Mouse (Mus musculus): ENCODE measurements around the gene C1qtnf1. TPM values are rescaled to one million over a fixed set of nuclear protein-coding genes. Genes with fewer than 3 reads are reported as not detected.

The C1qtnf1 gene
- polyA plus RNA-seq, 1 experiment from 2014 or later, result 3.5 TPM

DNA sequence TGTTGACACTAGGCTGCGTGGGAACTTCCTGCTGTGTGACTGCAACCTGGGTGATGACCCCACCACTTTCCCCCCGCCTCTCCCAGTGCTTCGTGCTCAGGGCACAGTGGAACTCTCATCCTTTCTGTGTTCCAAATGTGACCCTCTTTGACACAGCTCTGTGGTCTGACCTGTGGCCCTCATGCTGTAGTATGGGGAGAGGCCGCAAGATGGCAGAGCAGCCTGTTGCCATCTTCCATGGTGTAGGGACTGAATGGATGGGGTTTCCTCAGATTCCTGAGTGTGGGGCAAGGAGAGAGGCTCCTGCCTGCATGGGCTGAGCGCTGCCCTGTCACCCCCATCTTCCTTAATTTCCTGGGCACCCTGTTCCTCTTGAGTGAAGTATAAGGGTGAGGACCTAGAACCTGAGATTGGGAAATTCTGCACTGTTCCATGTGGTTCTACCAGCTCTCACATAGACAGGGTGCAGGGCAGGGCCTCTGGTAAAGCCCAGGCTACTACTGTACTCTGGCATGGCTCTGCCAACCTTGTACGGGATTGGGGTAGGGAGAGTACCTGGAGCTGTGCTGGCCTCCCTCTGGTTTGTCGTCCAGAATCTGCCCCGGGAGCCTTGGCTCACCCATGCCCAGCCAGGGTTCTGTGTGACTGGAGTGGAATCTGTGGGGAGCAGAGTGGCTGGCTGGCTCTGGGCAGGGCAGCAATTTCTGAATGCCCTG is 60.3 kb downstream of the C1qtnf1 start:
- H3K9ac ChIP-seq (ENCODE audit: low read length), result no peak overlapping the region
- no peaks in the 10 kb centered on the region for H3K27me3 ChIP-seq (ENCODE audit: control insufficient read depth, insufficient read depth, low read length)
- H3K4me3 ChIP-seq (ENCODE audit: low read depth, low read length), result no peak overlapping the region
- no peak for DNase-seq (ENCODE audit: low spot score)
- peaks cover 10% of the 10 kb centered on the region; the same call in 1 of the 2 replicates for H3K4me1 ChIP-seq (ENCODE audit: control insufficient read depth, insufficient read depth, low read length)
- ATAC-seq (ENCODE audit: insufficient number of reproducible peaks, low FRiP score, low TSS enrichment, low read depth), result no peak
- WGBS, result 73% methylated on average over 8 of the region's 8 CpGs
- no peak overlapping the region for H3K27ac ChIP-seq (replicated peaks; ENCODE audit: low read depth, low read length)
- no peak overlapping the region for H3K4me2 ChIP-seq (ENCODE audit: low read depth, severe bottlenecking)
- no peaks in the 10 kb centered on the region for H3K9me3 ChIP-seq (ENCODE audit: control insufficient read depth, low read length)
- H3K36me3 ChIP-seq (ENCODE audit: control insufficient read depth, insufficient read depth, low read length), result no peaks in the 10 kb centered on the region; the same call in 1 of the 2 replicates

DNA sequence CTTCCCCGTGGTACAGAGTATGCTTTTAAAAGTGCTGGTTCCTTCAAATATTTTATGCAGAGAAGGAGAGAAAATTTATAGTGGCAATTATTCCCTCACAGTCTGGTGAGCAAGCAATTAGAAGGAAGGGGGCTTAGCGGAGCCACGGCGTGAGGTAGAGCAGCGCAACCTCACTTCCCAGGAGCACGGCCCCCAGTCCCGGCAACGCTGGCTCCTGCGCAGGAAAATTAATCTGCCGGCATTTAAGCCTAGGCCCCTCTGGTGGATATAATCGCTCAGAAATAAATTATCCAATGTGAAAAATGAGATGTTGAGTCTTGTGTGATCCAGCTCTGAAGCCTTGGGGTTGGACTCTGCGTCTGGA is 60.9 kb downstream of the C1qtnf1 start:
- no peaks in the 10 kb centered on the region; the same call in 1 of the 2 replicates for H3K36me3 ChIP-seq (ENCODE audit: control insufficient read depth, insufficient read depth, low read length)
- no peaks in the 10 kb centered on the region for H3K9me3 ChIP-seq (ENCODE audit: control insufficient read depth, low read length)
- H3K9ac ChIP-seq (ENCODE audit: low read length), result no peak overlapping the region
- DNase-seq (ENCODE audit: low spot score) (no peak), ATAC-seq (ENCODE audit: insufficient number of reproducible peaks, low FRiP score, low TSS enrichment, low read depth) (no peak)
- H3K4me2 ChIP-seq (ENCODE audit: low read depth, severe bottlenecking), result no peak overlapping the region
- H3K4me3 ChIP-seq (ENCODE audit: low read depth, low read length), result no peak overlapping the region
- WGBS, result 64% methylated on average over 12 of the region's 12 CpGs
- no peak overlapping the region for H3K27ac ChIP-seq (replicated peaks; ENCODE audit: low read depth, low read length)
- peaks cover 10% of the 10 kb centered on the region; the same call in 1 of the 2 replicates for H3K4me1 ChIP-seq (ENCODE audit: control insufficient read depth, insufficient read depth, low read length)
- H3K27me3 ChIP-seq (ENCODE audit: control insufficient read depth, insufficient read depth, low read length), result no peaks in the 10 kb centered on the region

DNA sequence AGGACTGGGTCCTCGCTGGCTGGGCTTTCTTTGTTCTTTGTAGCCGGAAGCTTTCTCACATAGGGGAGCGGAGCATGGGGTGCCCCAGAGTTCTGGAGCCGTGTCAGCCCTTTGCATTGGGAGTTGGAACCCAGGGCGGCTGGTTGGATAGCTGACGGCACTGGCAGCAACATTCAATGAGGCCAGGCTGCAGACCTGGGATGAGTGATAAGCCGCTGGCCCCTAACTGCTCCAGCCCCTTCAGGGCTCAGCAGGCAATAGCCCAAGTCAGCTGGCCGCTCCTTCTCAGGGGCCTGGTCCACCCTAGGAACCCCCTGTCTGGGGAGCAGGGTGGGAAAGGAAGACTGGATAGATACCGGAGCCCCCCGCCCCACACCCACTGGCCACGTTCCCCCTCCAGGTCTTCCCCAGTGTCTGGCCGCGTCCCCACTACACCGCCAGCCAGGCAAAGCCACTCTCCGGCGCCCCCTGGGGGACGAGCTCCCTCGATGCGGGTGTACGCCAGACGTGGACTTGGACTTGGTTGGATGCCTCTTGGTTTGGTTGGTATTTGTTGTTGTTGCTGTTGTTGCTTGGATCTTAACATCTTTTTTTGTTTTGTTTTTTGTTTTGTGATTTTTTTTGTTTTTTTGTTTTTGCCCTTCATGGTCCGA is 62.7 kb downstream of the C1qtnf1 start:
- WGBS, result 20% methylated on average over 22 of the region's 22 CpGs
- ATAC-seq (ENCODE audit: insufficient number of reproducible peaks, low FRiP score, low TSS enrichment, low read depth), result no peak
- H3K9me3 ChIP-seq (ENCODE audit: control insufficient read depth, low read length), result no peaks in the 10 kb centered on the region
- H3K27me3 ChIP-seq (ENCODE audit: control insufficient read depth, insufficient read depth, low read length), result no peaks in the 10 kb centered on the region
- H3K4me3 ChIP-seq (ENCODE audit: low read depth, low read length), result no peak overlapping the region
- DNase-seq (ENCODE audit: low spot score), result peak; percentile 91
- no peak overlapping the region for H3K27ac ChIP-seq (replicated peaks; ENCODE audit: low read depth, low read length)
- H3K4me2 ChIP-seq (ENCODE audit: low read depth, severe bottlenecking), result peak overlapping the region; percentile 24; the same call in 1 of the 2 replicates
- H3K9ac ChIP-seq (ENCODE audit: low read length), result peak overlapping the region; percentile 24; the same call in 1 of the 2 replicates
- H3K4me1 ChIP-seq (ENCODE audit: control insufficient read depth, insufficient read depth, low read length), result peaks cover 13% of the 10 kb centered on the region; the same call in 1 of the 2 replicates
- H3K36me3 ChIP-seq (ENCODE audit: control insufficient read depth, insufficient read depth, low read length), result no peaks in the 10 kb centered on the region; the same call in 1 of the 2 replicates

DNA sequence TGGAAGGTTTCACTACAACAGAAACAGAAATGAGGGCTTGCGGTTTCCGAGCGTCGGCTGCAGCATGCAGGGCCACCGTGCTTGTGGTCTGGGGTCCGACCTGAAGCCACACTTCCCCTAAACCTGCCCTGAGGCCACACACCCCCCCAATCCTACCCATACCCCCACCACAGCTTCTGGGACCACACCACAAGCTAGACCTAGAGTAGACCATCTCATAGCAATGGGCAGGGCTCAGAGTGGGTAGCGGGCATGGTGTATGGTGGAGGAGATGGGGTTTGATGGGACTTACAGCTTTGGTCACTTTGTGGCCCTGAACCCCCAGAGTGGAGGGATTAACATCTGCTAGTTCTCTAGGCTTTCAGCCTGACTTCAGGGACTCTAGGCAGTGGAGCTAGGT is 63.2 kb downstream of the C1qtnf1 start:
- Histone ChIP-seq H3K4me2 (ENCODE audit: low read depth, severe bottlenecking) (no peak overlapping the region), H3K27ac (replicated peaks; ENCODE audit: low read depth, low read length) (no peak overlapping the region), H3K27me3 (ENCODE audit: control insufficient read depth, insufficient read depth, low read length) (no peaks in the 10 kb centered on the region), H3K9me3 (ENCODE audit: control insufficient read depth, low read length) (no peaks in the 10 kb centered on the region), H3K36me3 (ENCODE audit: control insufficient read depth, insufficient read depth, low read length) (no peaks in the 10 kb centered on the region; the same call in 1 of the 2 replicates), H3K4me1 (ENCODE audit: control insufficient read depth, insufficient read depth, low read length) (peaks cover 13% of the 10 kb centered on the region; the same call in 1 of the 2 replicates), H3K4me3 (ENCODE audit: low read depth, low read length) (no peak overlapping the region), H3K9ac (ENCODE audit: low read length) (no peak overlapping the region)
- no peak for ATAC-seq (ENCODE audit: insufficient number of reproducible peaks, low FRiP score, low TSS enrichment, low read depth)
- no peak for DNase-seq (ENCODE audit: low spot score)
- WGBS, result 90% methylated on average over 7 of the region's 7 CpGs

DNA sequence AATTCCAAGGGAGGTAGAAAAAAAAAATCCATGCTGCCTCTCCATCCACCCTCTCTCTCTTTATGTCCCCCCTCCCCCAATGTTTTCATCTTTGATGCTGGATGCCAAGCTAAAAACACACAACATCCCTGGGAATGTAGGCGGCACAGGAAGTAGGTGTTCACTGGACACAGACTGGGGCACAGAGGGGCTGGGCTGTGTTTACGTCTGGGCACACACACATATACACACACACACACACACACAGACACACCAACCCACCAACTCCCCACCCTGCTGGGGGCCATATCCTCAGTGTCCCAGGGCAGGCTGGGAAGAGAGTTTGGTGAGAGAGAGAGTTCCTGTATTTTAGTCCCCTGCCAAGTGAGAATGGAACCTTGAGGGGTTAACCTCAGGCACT is 65.5 kb downstream of the C1qtnf1 start:
- no peaks in the 10 kb centered on the region for H3K36me3 ChIP-seq (ENCODE audit: control insufficient read depth, insufficient read depth, low read length)
- 75% methylated on average over 2 of the region's 2 CpGs for WGBS
- H3K4me2 ChIP-seq (ENCODE audit: low read depth, severe bottlenecking), result no peak overlapping the region
- H3K9me3 ChIP-seq (ENCODE audit: control insufficient read depth, low read length), result no peaks in the 10 kb centered on the region
- H3K4me1 ChIP-seq (ENCODE audit: control insufficient read depth, insufficient read depth, low read length), result peaks cover 12% of the 10 kb centered on the region; the same call in 1 of the 2 replicates
- no peaks in the 10 kb centered on the region for H3K27me3 ChIP-seq (ENCODE audit: control insufficient read depth, insufficient read depth, low read length)
- H3K4me3 ChIP-seq (ENCODE audit: low read depth, low read length), result no peak overlapping the region
- no peak overlapping the region for H3K27ac ChIP-seq (replicated peaks; ENCODE audit: low read depth, low read length)
- ATAC-seq (ENCODE audit: insufficient number of reproducible peaks, low FRiP score, low TSS enrichment, low read depth) (no peak), DNase-seq (ENCODE audit: low spot score) (no peak)
- no peak overlapping the region for H3K9ac ChIP-seq (ENCODE audit: low read length)

DNA sequence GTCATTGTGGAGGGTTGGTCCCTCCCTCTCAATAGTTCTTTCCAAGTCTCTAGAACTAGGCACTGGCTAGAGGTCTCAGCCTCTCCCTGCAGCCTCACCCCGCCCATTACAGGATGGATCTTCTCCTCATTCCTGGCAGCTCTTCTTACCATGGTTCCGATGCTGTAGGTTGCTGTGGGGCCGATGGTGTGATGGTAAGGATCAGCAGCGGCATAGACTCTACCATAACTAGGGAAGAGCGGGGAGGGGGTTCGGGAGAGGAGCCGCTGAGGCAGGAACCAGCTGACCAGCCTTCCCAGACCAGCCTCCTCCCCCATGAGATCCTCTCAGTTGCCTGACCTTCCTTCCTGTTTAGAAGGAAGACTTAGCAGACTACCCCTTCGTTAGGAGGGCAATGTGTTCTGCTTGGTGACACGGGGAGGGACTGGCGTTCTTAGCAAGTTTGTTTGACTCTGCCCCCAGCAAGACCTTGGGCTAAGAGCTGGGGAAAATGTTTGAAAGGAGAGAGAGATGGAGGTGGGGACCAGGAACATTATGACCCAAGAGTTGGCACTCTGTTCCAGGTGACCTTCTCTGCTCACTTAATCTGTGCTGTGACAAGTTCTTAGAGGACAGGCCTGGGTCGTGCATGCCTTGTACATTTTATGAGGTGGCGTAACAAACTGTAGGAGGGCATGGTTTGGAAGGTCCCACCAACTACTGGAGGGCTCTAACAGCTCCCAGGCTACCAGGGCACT is 66.2 kb downstream of the C1qtnf1 start:
- H3K27ac ChIP-seq (replicated peaks; ENCODE audit: low read depth, low read length), result no peak overlapping the region
- ATAC-seq (ENCODE audit: insufficient number of reproducible peaks, low FRiP score, low TSS enrichment, low read depth), result no peak
- WGBS, result 77% methylated on average over 12 of the region's 12 CpGs

DNA sequence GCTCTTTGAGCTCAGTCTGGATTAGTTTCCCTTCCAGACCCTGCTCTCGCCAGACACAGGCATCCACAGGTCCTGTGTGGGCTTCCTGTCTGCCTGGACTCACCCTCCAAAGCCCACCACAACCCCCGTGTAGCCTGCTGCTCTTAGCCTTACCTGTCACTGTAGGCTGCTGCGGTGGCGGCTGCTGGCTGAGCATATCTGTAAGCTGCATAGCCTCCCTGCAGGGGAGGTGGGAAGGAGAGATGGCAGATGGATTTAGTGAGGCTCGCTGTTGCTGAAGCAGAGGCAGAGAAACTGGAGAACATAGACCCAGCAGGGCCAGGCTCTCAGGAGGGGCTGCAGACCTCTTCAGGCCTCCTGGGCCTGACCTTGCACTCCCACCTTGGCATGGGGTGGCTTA is 67.1 kb downstream of the C1qtnf1 start:
- H3K9ac ChIP-seq (ENCODE audit: low read length), result no peak overlapping the region
- no peak for ATAC-seq (ENCODE audit: insufficient number of reproducible peaks, low FRiP score, low TSS enrichment, low read depth)
- WGBS, result 33% methylated on average over 5 of the region's 5 CpGs

More for the DNA sequence above, 66.2 kb downstream of the C1qtnf1 start:
- H3K4me2 ChIP-seq (ENCODE audit: low read depth, severe bottlenecking), result no peak overlapping the region
- H3K4me3 ChIP-seq (ENCODE audit: low read depth, low read length), result no peak overlapping the region
- no peaks in the 10 kb centered on the region for H3K27me3 ChIP-seq (ENCODE audit: control insufficient read depth, insufficient read depth, low read length)
- peaks cover 11% of the 10 kb centered on the region; the same call in 1 of the 2 replicates for H3K4me1 ChIP-seq (ENCODE audit: control insufficient read depth, insufficient read depth, low read length)
- DNase-seq (ENCODE audit: low spot score), result no peak
- no peaks in the 10 kb centered on the region for H3K36me3 ChIP-seq (ENCODE audit: control insufficient read depth, insufficient read depth, low read length)
- H3K9ac ChIP-seq (ENCODE audit: low read length), result no peak overlapping the region
- H3K9me3 ChIP-seq (ENCODE audit: control insufficient read depth, low read length), result no peaks in the 10 kb centered on the region

DNA sequence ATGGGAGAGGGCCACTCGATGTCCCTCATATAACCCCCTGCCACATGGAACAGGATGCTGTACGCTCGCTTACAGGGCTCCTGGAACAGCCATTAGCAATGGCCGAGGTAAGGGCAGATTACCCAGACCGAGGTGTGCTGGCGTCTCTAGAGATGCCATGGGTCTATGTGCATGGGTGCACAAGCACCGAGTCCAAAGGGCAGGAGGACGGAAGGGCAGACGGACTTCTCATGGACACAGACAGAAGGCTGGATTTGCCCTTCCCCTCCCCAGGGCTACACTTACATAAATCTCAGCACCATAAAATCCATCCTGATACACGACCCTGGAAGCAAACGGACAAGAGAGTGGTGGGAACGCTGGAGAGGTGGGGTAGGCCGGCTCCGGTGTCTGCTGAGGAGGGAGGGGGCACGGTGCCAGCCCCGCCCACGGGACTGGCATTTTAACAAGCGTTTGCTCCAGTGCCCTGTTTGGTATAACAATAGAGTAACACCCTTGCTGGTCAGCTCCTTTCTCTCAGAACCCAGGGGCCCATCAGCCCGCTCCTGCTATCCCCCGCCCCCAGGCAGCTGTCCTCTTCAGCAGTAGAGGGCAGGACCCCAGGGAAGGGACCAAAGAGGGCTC is 68.2 kb downstream of the C1qtnf1 start:
- Histone ChIP-seq H3K27ac (replicated peaks; ENCODE audit: low read depth, low read length) (no peak overlapping the region), H3K27me3 (ENCODE audit: control insufficient read depth, insufficient read depth, low read length) (no peaks in the 10 kb centered on the region), H3K36me3 (ENCODE audit: control insufficient read depth, insufficient read depth, low read length) (no peaks in the 10 kb centered on the region), H3K4me3 (ENCODE audit: low read depth, low read length) (no peak overlapping the region), H3K4me1 (ENCODE audit: control insufficient read depth, insufficient read depth, low read length) (peaks cover 6% of the 10 kb centered on the region; the same call in 1 of the 2 replicates), H3K4me2 (ENCODE audit: low read depth, severe bottlenecking) (no peak overlapping the region), H3K9ac (ENCODE audit: low read length) (no peak overlapping the region), H3K9me3 (ENCODE audit: control insufficient read depth, low read length) (no peaks in the 10 kb centered on the region)
- 54% methylated on average over 20 of the region's 20 CpGs for WGBS
- no peak for DNase-seq (ENCODE audit: low spot score)
- no peak for ATAC-seq (ENCODE audit: insufficient number of reproducible peaks, low FRiP score, low TSS enrichment, low read depth)

More for the DNA sequence above, 67.1 kb downstream of the C1qtnf1 start:
- no peak for DNase-seq (ENCODE audit: low spot score)
- H3K4me2 ChIP-seq (ENCODE audit: low read depth, severe bottlenecking), result no peak overlapping the region
- H3K9me3 ChIP-seq (ENCODE audit: control insufficient read depth, low read length), result no peaks in the 10 kb centered on the region
- no peak overlapping the region for H3K27ac ChIP-seq (replicated peaks; ENCODE audit: low read depth, low read length)
- H3K4me1 ChIP-seq (ENCODE audit: control insufficient read depth, insufficient read depth, low read length), result peaks cover 11% of the 10 kb centered on the region; the same call in 1 of the 2 replicates
- H3K27me3 ChIP-seq (ENCODE audit: control insufficient read depth, insufficient read depth, low read length), result no peaks in the 10 kb centered on the region
- no peak overlapping the region for H3K4me3 ChIP-seq (ENCODE audit: low read depth, low read length)
- no peaks in the 10 kb centered on the region for H3K36me3 ChIP-seq (ENCODE audit: control insufficient read depth, insufficient read depth, low read length)
